Mouse (Mus musculus): ENCODE measurements at regions not wholly inside any gene's neighbourhood (a gene's known extent, or its start where the extent isn't known, plus 50 kb on each side); places are given as distances from the start of the nearest gene placed in this dataset.

DNA sequence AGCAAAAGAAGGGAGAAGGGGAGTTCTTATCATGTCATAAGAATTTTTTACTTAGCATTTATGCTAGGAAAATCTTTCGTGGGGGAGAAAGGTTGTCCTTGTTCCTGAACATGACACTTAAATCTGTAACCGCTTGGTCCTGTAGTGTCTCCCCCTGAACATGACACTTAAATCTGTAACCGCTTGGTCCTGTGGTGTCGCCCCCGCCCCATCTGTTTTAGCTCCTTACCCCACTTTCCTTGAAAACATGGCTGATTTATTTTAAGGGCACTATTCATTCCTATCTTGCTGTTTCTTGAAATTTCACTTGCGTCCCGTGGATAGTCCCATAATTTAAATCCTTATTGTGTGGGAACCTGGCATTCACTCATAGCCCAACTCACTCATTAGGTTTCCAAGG is 82.2 kb downstream of the Rap2a start:
- intact Hi-C loops (cut with DNase I), result no loop called here

DNA sequence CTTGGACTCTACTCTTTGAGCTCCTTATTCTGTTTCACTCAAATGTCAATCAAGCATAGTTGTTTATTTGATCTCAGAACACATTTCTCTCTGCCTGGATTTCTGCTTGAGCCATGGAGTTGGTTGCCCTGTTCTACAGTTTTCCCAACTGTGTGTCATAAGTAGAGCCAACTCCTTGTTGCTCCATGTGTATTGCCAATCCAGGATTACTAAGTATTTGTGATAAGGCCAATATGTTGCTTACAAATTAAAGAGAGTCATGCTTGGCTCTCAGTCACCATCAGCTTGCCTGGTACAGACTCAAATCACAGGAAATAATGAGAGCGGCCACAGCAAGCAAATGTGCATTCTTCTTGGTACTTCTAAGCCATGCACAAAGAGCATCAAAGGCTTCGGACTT is 82.7 kb downstream of the Rap2a start:
- intact Hi-C loops (cut with DNase I), result no loop called here

DNA sequence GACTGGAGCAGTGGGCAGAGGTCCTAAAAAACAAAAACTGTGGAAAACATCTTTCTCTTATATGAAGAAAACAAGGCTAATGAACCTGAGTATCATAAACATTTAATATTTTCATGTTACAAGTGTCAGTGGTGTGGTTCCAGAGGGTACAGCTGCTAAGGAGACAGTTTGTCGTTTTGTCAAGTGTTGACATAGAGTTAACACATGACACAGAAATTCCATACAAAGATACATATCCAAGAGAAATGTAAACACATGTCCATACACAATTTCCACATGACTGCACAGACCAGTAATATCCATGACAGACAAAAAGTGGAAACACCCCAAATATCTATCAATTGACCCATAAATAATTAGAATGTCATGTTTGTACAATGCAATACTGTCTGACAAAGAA is 88.7 kb downstream of the Rap2a start:
- intact Hi-C loops (cut with DNase I), result no loop called here

DNA sequence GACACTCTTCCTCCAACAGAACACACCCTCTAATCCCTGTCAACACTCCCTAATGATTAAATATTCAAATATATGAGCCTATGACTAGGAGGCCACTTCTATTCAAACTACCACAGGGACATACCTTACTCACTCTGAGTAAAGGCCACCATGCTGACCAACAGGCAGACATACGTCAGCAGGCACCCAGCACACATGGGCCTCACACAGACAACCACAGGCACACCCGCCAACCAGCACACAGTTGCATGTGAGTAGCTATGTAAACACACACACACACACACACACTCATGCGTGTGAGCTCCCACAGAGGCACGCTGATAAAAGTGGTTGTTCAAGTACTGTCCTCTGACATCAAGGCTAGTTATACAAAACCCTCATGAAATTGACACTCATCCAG is 89.8 kb downstream of the Rap2a start:
- intact Hi-C loops (cut with DNase I), result no loop called here

DNA sequence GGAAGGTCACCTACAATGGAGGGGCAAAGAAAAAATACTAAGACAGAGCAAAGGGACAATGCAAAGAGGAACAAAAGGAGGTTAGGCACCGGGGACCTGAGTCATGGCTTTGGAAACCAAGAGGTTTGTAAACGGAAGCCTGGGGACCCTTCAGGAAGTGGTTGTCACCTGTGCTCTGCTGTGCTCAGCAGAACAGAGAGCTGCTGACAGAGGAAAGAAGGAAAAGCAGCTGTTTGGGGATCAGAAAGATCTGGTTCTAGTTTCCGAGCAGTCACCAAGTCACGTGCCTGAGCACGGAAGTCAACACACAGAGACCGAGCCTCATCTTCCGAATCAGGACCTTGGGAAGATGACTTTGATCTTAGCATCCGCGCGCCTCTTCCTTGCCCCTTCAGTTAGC is 94.0 kb downstream of the Rap2a start:
- intact Hi-C loops (cut with DNase I), result no loop called here

DNA sequence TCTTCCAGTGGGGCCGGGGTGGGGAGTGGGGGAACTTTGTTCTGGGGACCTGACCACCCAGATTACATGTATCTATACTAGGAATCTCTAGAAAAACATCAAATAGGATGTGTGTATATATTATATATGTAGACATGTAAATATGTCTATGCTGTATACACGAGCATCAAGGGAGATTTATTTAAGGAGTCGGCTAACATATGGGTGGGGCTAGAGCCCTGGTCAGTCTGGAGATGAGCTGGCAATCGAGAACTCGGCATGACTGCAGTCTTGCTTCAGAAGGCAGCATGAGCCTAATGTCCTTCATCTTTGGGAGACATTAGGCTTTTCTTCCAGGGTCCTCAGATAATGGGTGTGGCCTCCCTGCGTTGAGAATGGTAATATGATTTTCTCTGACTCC is 97.0 kb downstream of the Rap2a start:
- intact Hi-C loops (cut with DNase I), result no loop called here

DNA sequence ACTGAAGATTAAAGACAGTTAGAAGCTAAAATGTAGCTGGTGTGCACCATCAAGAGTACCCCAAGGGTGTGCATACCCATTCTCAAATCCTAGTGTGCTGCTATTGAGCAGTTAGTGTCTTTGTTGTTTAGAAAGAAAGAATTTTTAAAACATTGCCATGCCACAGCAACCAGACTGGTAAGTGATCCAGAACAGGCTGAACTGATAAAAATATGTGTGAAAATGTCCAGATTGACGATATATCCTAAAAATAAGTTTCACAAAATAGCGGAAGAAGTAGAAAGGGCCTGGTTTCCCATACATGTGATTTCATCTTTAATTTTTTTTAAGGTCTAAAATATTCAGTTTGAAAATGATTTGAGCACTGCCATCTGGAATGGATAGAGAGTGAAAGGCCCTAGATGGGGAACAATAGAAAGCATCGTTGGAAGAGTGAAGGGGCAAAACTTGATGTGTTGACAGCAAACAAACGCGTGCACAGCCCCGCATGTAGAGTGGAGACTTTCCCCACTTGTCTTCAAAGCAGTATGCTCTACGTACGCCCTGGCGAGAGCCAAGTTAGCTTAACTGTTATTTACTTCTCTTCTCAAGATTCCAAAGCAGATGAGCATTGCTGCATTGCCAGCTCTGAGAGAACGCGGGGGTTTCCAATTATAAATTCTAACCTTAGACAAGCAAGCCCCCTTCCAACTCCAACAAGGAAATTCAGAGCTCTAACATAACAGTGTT is 100.3 kb downstream of the Rap2a start:
- intact Hi-C loops (cut with DNase I), result no loop called here

DNA sequence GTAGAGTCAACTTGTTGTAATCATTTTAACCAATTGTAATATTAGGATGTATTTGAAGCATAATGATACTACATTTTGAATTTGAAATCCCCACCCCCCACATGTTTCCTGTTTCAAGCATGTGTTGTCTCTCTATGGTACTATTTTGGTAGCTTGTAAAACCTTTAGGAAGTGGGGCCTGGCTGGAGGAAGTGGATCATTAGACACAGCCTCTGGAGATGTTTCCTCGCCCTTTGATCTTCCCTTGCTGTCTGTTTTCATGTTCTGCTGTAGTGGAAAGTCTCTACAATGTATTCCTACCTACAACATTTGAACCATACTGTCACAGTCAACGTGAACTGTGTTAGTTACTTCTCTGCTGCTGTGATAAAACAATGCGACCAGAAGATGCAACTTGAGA is 105.6 kb downstream of the Rap2a start:
- intact Hi-C loops (cut with DNase I), result no loop called here

DNA sequence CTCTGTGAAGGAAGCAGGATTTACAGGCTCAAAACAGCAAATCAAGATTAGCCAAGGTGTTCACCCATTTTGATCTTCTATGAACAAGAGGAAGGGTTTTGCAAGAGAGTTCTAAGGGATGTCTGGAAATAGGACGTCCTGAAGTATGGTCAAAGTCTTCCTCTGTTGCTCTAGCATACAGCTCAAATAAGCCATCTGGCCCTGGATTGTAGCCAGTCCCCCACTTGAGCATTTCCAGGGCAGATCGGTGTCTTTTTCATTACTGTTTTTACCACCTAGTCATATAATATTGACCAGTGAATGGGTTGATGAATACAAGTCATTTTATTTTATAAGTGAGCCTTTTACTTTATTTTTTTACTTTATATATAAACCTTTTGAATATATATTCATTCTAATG is 113.9 kb downstream of the Rap2a start:
- intact Hi-C loops (cut with DNase I), result no loop called here

DNA sequence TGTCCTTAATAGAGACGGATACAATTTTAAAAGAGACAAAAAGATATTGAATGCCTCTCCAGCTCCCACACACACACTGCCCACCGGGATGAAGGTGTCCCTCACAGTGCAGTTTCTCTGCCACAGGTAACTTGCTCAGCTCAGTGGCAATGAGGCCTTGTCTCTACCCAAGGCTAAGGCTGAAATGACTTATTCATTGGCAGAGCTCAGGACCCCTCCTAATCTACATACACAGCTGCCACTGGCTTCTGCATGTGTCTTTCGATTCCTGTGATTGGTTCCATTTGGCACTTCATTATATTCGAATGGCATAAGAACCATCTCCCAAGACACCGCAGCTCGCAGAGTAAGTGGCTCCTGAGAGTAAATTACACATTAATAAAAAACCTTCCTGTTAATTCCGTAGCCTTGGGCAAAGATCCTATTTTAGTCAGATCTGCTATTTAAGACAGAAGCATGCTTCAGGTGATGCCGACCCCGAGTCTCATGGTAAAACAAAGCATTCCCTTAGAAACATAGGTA is 122.2 kb downstream of the Rap2a start:
- intact Hi-C loops (cut with DNase I), result no loop called here

DNA sequence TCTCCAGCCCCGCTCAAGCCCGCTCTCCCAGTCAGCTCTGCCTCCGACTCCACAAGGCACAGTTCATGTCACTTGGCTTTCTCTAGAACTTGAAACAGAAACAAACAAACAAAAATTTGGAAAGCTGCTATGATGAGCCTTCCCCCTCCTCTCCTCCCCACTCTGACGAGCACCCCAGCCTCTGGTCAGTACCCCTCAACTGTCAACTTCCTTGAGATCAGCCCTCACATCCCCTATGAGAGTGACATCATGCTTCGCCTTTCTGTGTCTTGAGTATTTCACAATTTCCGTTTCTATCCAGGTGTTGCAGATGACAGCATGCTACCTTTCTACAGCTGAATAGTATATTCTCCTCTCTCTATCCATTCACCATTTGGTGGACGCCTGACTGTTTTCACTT is 123.3 kb downstream of the Rap2a start:
- intact Hi-C loops (cut with DNase I), result no loop called here

DNA sequence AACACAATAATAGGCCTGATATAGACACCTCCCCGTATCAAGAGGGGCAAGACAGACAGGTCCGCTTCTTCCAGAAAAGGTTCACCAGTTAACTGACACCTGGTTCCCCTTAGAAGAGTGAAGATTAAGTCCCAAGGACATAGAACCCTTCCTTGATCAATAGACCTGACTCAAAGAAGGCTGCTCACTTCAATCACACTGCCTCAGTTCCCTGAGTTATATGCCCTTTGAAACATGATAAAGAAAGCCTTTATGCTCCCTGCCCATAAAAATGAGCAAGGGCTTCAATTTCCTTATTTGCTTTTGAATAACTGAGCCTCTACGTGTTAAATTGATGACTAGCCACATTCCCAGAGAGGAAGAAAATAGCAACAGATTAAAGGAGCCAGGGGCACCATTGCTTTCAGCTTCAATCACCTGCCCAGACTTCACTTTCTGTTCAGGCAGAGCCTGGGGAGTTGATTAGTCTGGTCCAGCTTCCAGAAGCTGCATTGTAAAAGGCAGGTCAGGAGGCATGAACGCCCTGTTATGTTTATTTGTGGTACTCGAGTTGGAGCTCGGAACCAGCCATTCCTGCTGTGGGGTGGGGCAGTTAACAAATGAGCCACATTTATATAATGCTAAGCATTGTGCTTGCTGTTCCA is 125.7 kb downstream of the Rap2a start:
- intact Hi-C loops (cut with DNase I), result no loop called here

DNA sequence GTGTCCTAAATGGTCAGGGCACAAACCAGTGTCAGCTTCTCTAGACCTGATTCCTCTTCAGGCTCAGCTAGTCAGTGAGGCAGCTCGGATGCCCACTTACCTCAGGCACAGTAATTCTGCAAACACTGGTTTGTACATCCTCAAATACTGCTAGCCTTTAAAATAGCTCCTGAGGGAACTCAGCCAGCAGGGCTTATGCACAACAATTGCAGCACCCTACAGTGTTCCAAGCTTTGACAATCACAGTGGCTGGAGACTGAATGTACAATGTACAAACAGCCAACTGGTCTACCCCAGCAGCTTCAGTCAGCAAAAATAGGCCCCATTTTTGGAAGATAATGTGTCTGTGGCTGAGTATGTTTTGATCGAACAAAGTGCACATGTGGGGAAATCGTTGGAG is 129.6 kb downstream of the Rap2a start:
- intact Hi-C loops (cut with DNase I), result no loop called here

DNA sequence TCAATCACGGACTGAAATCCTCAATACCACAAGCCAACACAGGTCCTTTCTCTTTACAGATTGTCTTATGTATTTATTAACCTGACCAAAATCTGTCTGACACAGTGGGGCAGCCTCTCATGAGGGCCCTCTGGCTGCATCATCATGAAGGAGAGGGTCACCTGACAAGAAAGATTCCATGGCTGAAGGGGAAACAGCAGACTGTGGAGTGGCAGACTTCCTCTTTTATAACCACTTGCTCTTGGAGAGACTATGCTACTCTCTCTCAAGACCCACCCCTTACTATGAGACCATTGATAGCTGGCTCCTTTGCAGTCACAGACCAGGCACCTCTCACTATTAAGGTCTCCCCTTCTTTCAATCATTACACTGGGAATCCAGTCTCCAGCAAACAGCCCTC is 133.1 kb downstream of the Rap2a start:
- intact Hi-C loops (cut with DNase I), result no loop called here

DNA sequence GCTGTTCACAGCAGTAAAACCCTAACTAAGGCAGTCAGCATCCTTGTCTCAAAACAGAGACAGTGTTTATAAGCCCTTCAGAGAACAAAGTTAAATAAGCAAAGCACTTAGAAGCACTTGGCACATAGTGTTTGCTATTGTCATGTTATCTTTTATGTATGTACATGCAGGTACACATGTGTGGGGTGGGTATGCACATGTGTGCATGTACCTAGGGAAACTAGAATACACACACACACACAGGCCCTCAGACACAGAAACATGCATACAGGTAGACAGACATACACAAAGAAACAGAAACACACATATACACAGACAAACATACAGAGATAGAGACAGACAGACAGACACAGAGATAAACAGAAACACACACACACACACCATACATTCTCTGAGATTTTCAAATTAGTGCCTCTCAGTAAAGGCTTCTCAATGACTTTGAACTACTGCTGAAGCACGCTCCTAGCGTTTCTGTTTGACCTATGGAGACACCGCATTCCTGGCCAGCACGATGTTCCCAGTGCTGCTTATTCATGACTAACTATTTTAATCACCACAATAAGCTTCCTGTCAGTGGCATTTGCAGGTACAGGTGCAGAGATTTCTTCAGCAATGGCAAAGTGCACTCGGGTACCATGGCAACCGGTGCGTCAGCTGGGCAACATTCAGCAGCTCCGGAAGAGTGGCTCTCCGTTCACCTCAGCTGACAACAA is 148.1 kb downstream of the Rap2a start:
- intact Hi-C loops (cut with DNase I), result no loop called here

DNA sequence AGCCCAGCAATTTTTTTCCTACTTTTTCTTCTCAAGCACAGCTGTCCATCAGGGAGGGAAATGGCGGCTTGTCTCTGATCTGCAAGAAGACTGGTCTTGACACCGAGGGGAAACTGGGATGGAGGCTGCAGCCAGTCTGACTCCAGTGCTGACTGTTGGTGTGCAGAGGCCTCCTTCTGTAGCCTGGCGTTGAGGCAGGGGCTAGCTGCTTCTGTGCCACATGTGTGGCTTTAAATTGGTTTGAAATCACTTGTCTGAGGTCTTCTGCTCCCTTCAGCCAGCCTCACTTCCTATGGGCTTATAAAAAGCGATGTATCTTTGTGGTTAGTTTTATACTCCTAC is 148.7 kb downstream of the Rap2a start:
- intact Hi-C loops (cut with DNase I), result no loop called here

DNA sequence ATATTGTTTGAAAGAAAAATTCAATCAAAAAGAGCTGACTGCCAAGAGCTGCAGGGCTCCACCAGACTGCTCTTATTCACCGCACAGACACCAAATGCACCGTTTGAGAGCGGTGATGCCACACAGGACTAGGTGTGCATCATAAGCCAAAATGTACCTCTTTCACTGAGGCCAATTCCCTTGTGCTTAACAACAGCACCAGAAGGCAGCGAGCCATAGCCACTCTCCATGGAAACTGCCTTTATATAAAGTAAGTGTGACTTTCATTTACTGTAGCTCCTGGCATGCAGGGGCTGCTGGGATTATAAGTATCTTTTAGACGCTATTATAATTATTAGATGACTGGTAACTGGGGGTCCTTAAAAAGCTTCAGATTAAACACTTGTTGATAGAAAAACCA is 154.5 kb downstream of the Rap2a start:
- intact Hi-C loops (cut with DNase I), result no loop called here

DNA sequence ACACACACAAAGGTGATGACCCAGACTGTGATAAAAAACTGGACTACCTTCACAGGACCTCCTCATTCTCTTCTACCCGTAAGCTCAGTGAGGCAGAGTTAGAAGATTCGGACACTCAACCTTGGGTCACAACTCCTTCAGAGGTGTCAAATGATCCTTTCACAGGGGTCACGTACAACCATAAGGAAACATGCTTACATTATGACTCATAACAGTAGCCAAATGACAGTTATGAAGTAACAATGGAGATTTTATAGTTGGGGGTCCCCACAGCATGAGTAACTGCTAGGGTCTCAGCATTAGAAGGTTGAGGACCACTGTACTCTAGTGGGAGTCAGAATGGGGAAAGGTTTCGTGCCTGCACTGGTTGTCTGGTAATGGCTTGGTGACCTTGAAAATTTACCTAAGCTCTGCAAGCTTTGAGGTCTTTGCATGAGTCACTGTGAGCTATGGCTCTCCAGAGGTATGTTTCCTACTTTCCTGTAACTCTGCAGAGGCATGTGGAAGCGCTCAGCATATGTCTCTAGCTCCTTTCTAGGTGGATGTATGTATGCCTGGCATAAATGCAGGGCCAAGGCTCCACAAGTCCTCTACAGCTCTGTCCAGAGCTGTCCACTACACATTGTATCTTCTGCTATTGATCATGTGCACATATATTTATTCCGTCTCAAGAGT is 158.6 kb downstream of the Rap2a start:
- intact Hi-C loops (cut with DNase I), result no loop called here

DNA sequence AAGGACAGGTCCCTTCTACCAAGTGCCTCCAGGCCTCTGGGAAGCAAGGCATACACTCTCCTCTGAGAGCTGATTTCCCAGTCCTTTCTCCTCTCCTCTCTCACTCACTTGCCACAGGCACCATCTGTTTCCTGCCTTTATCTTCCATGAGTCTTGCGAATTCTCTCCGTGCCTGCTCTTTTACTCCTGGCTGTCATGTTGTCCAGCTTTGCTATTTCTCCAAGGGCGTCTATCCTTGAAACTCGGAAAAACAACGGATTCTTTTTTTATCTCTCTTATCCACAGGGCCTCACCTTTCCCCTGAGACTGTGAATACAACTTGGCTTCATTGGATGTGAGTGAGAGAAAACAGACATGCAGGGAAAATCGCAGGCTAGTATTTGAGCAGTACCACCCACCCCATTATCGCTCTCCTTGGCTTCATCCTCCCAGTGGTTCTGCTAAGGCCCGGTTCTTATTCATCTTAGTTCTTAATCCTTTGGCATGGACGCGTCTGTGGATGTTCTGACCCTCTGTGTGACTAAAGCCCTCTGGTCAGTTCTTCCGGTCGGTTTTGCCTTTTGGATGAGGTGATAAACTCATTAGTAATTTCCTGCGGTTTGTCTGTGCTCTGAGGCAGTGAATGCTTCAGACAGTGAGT is 159.4 kb downstream of the Rap2a start:
- intact Hi-C loops (cut with DNase I), result no loop called here

DNA sequence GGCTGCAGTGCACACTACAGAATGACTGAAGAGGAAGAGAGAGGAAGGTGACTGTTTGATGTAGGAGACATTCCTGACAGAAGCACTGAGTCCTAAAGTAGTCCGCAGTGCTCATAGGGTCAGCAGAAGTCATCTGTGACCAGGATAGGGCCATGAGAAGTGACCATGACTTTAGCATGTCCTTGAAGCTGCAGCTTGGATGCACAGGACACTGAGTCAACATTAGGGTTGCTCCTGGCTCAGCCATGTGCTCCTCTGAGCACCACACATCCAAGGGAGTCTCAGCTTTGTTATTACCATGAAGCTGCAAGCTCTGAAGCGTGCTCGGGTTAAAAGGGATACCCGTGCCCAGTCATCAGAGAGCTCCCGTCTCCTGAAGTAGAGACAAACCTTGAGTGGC is 164.3 kb downstream of the Rap2a start:
- intact Hi-C loops (cut with DNase I), result no loop called here

DNA sequence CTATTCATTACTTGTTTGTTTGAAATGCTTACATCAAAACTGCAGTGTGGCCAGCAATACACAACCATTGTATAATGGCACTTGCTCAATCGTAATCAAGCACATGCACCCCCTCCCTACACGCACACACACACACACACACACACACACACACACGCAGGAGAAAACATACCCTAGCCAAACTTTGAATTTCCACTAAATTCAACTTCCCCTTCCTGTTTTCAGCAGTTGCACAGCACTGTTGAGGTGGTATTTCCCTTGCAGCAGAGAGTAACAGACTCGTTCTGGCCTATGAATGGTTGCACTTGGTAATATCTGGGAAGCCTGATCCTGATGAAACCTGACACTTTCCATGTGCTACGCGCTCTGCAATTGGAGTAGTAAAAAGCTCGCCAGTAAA is 173.8 kb downstream of the Rap2a start:
- intact Hi-C loops (cut with DNase I), result no loop called here

Data from adrenal gland (tissue).